Mouse (Mus musculus) gastrocnemius, postnatal 10 days (tissue): ENCODE data around the gene Tmem42. TPM values are rescaled to one million over a fixed set of nuclear protein-coding genes. Genes with fewer than 3 reads are reported as not detected.

Source experiments
- DNase-seq: peaks from one replicate; pipeline ENCODE4 v3.0.0; 2021; ENCODE audit warnings: mixed read lengths
- long read RNA-seq, 2 experiments: library from polyadenylated mRNA; stranded (forward); transcript quantifications; one replicate each; pipeline ENCODE4 v2.0.0; 2021
- total RNA-seq, 2 experiments: library from RNA; stranded (reverse); gene quantifications; 2 replicates each; pipeline ENCODE4 v1.2.3; 2021

Gene Tmem42
- total RNA-seq: 10 to 100 TPM; 12.8 to 12.9 TPM
- long read RNA-seq, experiment 1, transcript Tmem42-201 (3 exons, 1,041 nt): major isoform, 14 of 15 reads
- long read RNA-seq, experiment 1, partial matches to known transcripts: 0 of 15 reads
- long read RNA-seq, experiment 1, other reads (novel, unspliced or antisense): 1 of 15 reads
- long read RNA-seq, experiment 2, transcript Tmem42-201 (3 exons, 1,041 nt): major isoform, 22 of 23 reads
- long read RNA-seq, experiment 2, partial matches to known transcripts: 0 of 23 reads
- long read RNA-seq, experiment 2, other reads (novel, unspliced or antisense): 1 of 23 reads

- peak; percentile 81 for DNase-seq
Observed at GRCm38 (mm10) chr9:123020995-123021631, at the start of gene Tmem42. TSS of gene Tmem42 (plus strand) at chr9:123021326.

GRCm38 (mm10) chr9:122998406-122999192, 22.5 kb upstream of the Tmem42 start:
- no peak for DNase-seq

GRCm38 (mm10) chr9:122999193-122999586, 21.9 kb upstream of the Tmem42 start:
- DNase-seq: no peak

GRCm38 (mm10) chr9:123004718-123005117, 16.4 kb upstream of the Tmem42 start:
- DNase-seq: no peak

- DNase-seq: no peak
Observed at GRCm38 (mm10) chr9:123006071-123006470, 15.1 kb upstream of the Tmem42 start.

GRCm38 (mm10) chr9:123021636-123022379, 682 bp downstream of the Tmem42 start:
- no peak for DNase-seq

GRCm38 (mm10) chr9:123024201-123024600, 3.1 kb downstream of the Tmem42 start:
- DNase-seq: no peak

- no peak for DNase-seq
Observed at GRCm38 (mm10) chr9:123031496-123032246, 10.5 kb downstream of the Tmem42 start.

GRCm38 (mm10) chr9:123034426-123034825, 13.3 kb downstream of the Tmem42 start, which contains the start of gene Tgm4:
TSS of gene Tgm4 (plus strand) at chr9:123034726.
- DNase-seq: no peak

GRCm38 (mm10) chr9:123047665-123048064, 26.5 kb downstream of the Tmem42 start:
- DNase-seq: no peak

GRCm38 (mm10) chr9:123058724-123059292, 37.7 kb downstream of the Tmem42 start:
- DNase-seq: no peak

GRCm38 (mm10) chr9:123060172-123060571, 39.0 kb downstream of the Tmem42 start:
- DNase-seq: no peak

Other genes with a start within 250 kb of the Tmem42 start
- 10 to 100 TPM; 21.9 to 25.0 TPM for gene Tcaim, start 215.8 kb upstream of the Tmem42 start, total RNA-seq
- not detected for gene Gm35549, start 177.3 kb upstream of the Tmem42 start, total RNA-seq
- 10 to 100 TPM; 46.6 to 60.7 TPM for gene Zfp445, start 155.3 kb upstream of the Tmem42 start, total RNA-seq
- 1 to 10 TPM; 4.9 to 6.1 TPM for gene Zkscan7, start 135.6 kb upstream of the Tmem42 start, total RNA-seq
- gene Zfp105, start 98.3 kb upstream of the Tmem42 start, total RNA-seq: 1 to 10 TPM; 4.6 to 6.3 TPM
- gene 1110059G10Rik, start 70.3 kb upstream of the Tmem42 start, total RNA-seq: 10 to 100 TPM; 14.6 to 15.6 TPM
- 1 to 10 TPM; 7.9 to 8.1 TPM for gene Kif15, start 70.3 kb upstream of the Tmem42 start, total RNA-seq
- under 1 TPM; 0.38 to 0.49 TPM for gene Tgm4, start 13.4 kb downstream of the Tmem42 start, total RNA-seq
- gene Zdhhc3, start 91.9 kb downstream of the Tmem42 start, total RNA-seq: 10 to 100 TPM; 43.3 to 46.9 TPM
- gene Exosc7, start 91.9 kb downstream of the Tmem42 start, total RNA-seq: 10 to 100 TPM; 18.7 to 24.0 TPM
- 100 to 1,000 TPM in 1 of 2 experiments, 10 to 100 TPM in 1; 92.5 to 112 TPM for gene Clec3b, start 129.6 kb downstream of the Tmem42 start, total RNA-seq
- gene Cdcp1, start 194.7 kb downstream of the Tmem42 start, total RNA-seq: not detected
- gene Tmem158, start 239.4 kb downstream of the Tmem42 start, total RNA-seq: 1 to 10 TPM; 6.9 to 8.2 TPM